Mouse (Mus musculus): ENCODE measurements around the gene Lyve1.

Gene Lyve1

DNA sequence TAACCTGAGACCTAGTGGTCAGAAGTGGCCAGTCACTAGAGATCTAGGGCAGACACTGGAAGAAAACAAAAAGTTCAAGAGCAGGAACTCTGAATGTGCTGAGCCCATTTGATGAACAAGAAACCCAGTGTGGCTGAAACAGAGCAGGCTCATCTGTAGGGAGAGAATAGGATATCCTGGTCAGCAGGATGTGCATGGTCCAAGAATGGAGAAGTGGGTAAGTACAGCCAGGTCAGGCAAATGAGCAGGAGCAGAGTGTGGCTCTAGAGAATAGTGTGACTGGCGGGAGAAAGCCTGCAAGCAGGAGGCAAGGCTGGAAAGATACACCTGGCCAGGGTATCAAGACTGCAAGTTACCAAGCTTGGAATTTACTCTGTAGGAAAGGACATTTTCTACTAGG, 7.4 kb downstream of the Lyve1 start:
- in situ Hi-C loops (cut with MboI; ENCODE audit: low pct_unique_long_range_greater_than_20kb in 1 of 2, low sequenced_read_pairs in 2 of 2, unreplicated experiment in 1 of 2) = no loop called here

DNA sequence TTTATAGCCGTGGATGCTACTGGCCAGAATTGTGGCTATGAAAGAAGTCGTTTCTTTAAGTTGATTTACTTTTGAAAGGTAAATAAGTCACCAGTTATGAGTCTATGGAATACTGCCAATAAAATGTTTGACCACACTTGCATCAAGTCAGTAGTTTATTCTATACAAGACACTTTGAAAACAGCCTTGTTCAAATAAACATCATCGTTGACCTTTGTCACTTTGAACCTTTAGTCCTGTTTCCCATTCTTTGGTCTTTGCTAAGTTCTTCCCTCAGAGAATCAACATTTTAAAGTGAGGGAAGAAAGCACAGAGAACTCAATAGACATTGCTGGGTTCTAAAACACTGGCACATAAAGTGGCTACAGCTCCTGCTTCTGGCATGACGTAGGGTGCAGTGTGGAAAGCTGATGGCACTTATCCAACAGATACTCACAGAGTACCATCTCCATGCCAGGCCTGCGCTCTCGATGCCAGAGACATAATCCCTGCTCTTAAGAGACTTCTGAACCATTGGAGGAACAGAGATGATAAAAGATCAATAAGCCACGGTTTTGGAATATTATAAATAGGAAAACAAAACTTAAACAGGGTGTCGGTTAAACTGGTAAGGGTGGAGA, 8.0 kb downstream of the Lyve1 start:
- in situ Hi-C loops (cut with MboI; ENCODE audit: low pct_unique_long_range_greater_than_20kb in 1 of 2, low sequenced_read_pairs in 2 of 2, unreplicated experiment in 1 of 2) = no loop called here

DNA sequence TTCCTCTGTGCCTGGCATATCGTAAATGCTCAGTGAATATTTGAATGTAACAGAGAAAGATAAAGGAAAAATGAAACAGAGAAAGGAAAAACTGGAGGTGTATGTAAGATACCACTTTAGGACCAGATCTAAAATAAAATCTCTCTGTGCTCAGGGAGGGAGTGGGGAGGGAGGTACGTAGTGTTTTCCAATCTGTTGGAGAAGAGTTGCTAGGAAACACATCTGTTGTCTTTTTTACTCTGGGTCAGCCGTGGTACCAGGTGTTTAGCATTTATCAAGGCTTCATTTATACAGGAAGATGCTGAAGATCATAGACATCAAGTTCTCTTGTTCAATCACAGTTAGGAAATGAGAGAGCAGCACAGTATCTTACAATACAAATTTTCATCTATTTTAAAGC, 8.5 kb downstream of the Lyve1 start:
- in situ Hi-C loops (cut with MboI; ENCODE audit: low pct_unique_long_range_greater_than_20kb in 1 of 2, low sequenced_read_pairs in 2 of 2, unreplicated experiment in 1 of 2) = no loop called here

DNA sequence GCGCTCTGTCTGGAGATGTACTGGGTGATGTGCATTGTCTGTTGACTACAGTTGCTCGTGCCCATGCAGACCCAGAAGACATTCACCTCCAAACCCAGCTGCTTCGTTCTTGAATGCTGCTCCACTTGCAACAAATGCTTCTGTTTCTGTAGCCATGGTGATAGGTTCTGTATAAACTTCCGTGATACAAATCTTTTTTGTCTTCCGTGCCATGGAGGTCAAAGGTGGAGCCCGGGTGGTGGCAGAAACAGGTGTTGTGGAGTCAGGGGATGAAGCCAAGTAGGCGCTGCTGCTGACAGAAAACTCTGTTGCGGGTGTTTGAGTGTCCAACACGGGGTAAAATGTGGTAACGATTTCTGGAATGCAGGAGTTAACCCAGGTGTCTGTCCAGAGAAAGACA, 9.4 kb downstream of the Lyve1 start:
- in situ Hi-C loops (cut with MboI; ENCODE audit: low pct_unique_long_range_greater_than_20kb in 1 of 2, low sequenced_read_pairs in 2 of 2, unreplicated experiment in 1 of 2) = no loop called here

DNA sequence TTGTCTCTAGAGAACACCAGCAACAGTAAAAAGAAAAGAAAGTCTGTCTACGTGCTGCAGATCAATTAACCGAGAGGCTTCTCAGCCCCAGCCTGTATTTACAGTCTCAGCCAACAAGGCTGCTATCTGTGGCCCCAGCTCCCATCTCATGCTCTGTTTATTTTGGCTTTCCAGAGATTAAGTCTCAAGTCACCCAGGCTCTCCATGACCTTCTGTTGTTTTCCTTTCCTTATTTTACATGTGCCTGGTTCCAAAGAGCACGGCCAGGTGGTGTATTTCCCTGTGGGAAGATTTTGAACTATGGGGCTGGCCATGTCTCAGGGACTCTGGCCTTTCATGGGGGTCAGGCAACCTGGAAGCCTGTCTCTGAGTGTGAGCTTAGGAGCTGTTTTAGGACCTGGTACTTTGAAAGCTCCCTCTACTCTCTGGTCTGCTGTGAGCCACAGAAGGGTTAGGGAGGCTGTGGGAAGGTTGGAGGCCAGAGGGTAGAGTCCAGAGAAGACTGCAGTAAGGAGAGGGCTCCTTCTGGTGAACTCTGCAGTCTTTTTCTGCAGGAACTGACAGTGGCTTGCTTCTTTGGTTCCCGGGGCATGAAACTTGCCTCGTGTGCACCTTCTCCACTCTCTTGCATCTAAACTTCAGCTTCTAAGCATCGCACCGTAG, 11.4 kb downstream of the Lyve1 start:
- in situ Hi-C loops (cut with MboI; ENCODE audit: low pct_unique_long_range_greater_than_20kb in 1 of 2, low sequenced_read_pairs in 2 of 2, unreplicated experiment in 1 of 2) = no loop called here

DNA sequence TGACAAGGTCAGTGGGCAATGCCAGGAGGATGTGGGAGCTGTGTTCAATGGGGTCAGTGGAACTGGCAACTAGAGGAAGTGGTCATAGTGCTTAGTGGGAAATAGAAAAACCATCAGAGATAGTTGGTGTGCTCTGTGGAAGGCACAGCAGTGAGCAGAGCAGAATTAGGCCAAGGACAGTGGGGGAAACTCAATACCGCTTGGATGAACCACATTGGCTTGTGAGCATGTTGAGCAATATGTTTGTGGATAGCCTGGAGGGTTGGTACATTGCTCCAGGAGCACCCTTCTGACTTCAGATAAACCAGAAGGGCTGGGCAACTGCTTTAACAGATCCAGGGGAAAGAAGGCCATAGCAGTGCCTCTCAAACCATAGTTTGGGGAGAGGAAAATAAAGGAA, 14.7 kb downstream of the Lyve1 start:
- in situ Hi-C loops (cut with MboI; ENCODE audit: low pct_unique_long_range_greater_than_20kb in 1 of 2, low sequenced_read_pairs in 2 of 2, unreplicated experiment in 1 of 2) = no loop called here

DNA sequence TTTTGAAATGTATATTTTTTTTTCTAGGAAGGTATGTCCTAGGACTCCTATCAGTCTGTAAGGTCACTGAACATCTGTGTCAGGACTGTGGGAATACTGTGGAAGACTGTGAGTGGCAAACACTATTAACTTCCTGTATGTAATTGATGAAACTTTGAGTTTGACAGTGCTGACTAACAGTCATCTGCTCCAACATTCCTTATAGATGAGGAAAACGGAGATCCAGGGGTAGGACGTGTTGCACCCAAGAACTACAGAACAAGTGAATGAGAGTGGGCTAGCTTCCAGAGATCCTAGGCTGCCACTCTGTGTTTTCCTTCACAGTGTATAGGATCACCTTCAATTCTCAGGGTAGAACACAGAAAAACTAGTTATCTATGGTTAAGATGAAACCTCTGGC, 15.7 kb downstream of the Lyve1 start:
- in situ Hi-C loops (cut with MboI; ENCODE audit: low pct_unique_long_range_greater_than_20kb in 1 of 2, low sequenced_read_pairs in 2 of 2, unreplicated experiment in 1 of 2) = no loop called here

DNA sequence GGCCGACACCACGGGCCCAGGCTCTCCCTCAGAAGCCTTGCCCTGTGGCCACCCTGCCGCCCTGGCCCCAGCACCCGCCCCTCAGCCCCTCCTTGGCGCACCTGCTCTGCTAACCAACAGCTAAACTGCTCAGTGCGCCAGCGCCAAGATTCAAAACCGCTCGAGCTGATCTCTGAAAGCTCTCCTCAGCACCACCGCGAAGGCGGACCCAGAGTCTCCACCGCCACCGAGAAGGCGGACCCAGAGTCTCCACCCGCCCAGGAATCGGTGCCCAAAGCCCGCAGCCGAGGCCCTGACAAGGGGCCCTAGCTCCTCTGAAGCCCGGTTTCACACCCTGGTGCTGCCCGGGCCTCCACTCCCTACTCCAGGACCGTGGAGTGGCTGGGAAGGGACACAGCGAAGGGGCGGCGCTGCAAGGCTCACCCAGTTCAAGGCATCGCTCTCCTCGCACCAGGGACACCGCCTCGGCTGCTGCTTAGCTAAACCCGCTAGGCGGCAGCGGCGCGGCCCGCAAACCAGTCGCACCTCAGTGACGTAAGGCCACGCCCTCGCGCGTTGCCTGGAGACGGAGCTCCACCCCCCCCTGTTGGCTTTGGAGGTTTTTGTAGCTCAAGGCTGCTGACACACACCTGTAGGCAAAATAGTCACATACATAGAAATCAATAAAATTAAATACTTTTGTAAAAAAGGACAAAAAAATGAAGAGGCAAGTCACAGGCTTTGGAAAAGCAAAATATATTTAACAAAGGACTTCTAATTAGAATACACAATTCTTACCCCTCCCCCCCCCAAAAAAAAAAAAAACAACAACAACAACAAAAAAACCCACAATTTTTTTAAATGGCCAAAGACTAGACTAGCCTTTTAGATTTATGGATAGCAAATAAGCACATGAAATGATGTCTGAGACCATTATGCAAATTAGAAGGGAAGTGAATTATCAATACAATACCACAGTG, 18.8 kb downstream of the Lyve1 start, which contains the start of gene Rnf141:
Gene Rnf141 (minus strand): TSS at position 542 of the 959 bp plus-strand sequence.
- in situ Hi-C loops (cut with MboI; ENCODE audit: low pct_unique_long_range_greater_than_20kb in 1 of 2, low sequenced_read_pairs in 2 of 2, unreplicated experiment in 1 of 2) = no loop called here

DNA sequence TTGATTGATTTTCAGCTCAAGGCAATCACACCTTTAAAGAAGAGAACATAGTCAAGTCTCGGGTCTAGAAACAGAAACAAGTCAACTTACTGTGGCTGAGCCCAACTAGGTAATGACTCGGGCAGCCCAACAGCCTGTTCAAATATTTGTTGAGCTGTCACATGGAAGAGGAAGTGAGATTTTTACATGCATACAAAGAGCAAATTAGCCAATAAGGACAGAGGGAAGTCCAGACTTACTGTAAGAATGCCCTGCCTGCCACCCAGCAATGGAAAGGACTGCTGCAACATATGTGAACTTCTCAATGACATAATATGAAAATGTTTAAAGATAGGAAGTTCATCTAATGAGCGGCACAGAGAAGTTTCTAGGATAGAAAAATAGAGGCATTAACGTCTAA, 22.7 kb downstream of the Lyve1 start:
- in situ Hi-C loops (cut with MboI; ENCODE audit: low pct_unique_long_range_greater_than_20kb in 1 of 2, low sequenced_read_pairs in 2 of 2, unreplicated experiment in 1 of 2) = no loop called here

DNA sequence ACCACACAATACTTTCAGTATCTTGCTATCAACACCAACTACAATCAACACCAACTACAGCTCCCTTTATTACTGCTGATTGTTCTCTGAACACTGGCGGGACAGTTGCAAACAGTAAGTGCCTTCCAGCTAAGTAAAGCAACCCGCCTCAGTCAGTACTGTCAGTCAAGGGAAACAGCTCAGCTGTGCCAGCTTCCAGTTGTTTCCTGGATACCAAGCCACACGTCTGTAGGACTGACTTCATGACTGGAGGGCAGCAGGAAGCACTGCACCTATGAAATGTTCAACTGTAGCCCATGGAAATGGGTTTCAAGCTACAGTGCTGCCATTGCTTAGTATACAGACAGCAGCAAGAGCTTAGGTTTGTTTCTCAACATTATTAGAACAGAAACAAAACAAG, 28.5 kb downstream of the Lyve1 start:
- in situ Hi-C loops (cut with MboI; ENCODE audit: low pct_unique_long_range_greater_than_20kb in 1 of 2, low sequenced_read_pairs in 2 of 2, unreplicated experiment in 1 of 2) = no loop called here

DNA sequence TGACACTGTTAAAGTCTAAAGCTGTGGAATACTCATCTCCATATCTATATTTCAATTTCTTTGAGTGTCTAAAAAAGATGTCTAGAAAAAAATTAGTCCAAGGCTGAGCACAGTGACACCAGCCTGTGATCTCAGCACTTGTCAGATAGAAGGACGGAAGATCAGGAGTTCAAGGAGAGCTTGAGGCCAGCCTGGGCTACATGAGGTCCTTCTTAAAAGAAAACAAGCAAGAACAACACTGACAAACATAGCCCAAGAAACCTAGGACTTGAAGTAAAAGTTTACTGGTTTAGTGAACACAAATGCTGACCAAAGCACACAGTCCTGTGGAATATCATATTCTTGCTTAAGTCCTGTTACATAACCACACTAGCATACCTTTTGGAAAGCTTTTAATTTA, 29.0 kb downstream of the Lyve1 start:
- in situ Hi-C loops (cut with MboI; ENCODE audit: low pct_unique_long_range_greater_than_20kb in 1 of 2, low sequenced_read_pairs in 2 of 2, unreplicated experiment in 1 of 2) = no loop called here

DNA sequence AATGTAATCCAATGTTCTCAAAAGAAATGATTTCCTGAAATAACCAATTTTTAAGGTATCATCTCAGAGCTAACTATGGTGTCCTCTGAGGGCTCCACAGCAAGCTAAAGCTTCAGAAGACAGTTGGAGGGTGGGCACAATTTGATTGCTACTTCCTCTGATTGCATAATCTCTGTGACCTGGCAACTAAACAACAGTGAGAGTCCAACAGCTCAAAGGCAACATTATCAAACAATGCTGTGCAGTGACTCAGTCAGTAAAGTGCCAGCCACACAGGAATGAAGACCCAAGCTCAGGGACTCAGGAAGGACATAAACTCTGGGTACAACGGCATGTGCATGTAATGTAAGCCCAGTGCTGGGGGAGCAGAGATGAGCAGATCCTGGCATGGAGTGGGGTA, 30.0 kb downstream of the Lyve1 start:
- in situ Hi-C loops (cut with MboI; ENCODE audit: low pct_unique_long_range_greater_than_20kb in 1 of 2, low sequenced_read_pairs in 2 of 2, unreplicated experiment in 1 of 2) = no loop called here

DNA sequence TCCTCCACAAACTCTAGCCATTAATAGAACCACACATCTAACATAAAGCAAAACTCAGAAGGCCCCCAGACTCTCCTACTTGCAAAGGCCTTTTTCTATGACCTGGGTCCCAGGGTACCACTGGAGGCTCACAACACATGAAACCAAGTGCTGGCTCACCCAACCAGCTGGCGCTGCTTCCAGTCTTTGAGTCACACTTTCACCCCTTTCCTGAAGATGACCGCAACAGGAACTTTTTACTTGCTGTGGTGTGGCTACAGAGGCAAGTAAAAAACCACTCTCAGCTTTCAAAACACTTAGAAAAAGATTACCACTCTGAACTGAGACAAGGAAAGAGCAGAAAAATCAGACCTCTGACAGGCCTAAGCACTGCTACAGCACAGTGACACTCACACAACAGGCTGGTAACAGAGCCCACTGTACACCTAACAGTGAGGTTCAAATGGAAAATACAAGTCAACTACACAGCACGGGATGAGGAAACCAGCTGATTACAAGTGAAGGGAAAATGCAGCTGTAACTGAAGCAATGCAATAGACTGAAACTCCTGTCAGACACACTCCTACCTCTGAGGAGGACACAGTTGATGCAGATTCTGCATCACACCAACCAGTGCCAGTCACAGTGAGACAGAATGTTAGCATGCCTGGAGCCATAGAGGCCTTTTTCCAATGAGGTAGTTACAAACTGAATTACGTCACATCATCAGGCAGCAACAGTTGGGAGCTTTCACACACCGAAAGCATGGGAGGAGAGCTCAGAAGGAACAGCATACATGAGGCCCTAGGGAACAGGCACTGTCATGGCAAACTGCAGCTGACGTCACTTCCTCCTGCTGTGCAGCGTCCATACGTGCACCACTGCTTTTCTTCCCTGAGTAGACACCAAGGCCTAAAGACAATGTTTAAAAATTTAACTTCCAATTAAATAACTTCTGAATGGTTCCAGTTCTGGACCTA, 38.8 kb downstream of the Lyve1 start:
- in situ Hi-C loops (cut with MboI; ENCODE audit: low pct_unique_long_range_greater_than_20kb in 1 of 2, low sequenced_read_pairs in 2 of 2, unreplicated experiment in 1 of 2) = no loop called here

DNA sequence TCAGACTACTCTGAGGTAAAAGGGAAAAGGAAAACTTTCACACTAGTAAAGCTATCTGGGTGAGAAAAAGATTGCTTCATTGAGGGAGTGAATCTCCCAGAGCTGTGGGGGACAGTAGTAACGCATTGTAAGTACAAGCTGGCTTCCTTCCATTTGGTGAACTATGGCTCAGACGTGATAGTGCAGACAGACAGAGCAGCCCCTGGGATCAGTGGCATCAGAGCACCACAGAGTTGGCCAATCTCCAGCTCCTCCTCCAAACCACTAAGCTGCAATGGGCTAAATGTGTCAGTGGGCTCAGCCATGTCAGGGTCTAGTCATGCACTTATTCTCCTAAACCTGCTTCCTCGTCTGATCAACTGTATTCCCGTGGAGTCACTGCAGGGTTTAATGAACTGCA, 39.4 kb downstream of the Lyve1 start:
- in situ Hi-C loops (cut with MboI; ENCODE audit: low pct_unique_long_range_greater_than_20kb in 1 of 2, low sequenced_read_pairs in 2 of 2, unreplicated experiment in 1 of 2) = no loop called here

DNA sequence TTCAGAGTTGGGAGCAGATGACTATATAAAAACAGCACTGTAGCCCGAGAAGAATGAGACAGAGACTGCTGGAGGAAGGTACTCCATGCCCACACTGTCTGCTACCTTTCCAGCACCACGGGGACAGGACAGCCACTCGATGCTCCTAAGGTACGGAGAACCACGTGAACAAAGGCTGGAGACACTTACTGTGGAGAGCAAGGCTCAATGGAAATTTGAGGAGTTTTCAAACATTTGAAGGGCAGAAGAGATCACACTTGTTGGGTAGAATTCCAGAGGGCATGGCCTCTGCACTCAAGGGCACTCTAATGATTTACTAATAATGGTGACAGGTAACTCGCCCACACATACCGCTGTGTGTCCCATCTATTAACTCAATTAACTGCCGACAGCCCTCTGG, 40.0 kb downstream of the Lyve1 start:
- in situ Hi-C loops (cut with MboI; ENCODE audit: low pct_unique_long_range_greater_than_20kb in 1 of 2, low sequenced_read_pairs in 2 of 2, unreplicated experiment in 1 of 2) = no loop called here

DNA sequence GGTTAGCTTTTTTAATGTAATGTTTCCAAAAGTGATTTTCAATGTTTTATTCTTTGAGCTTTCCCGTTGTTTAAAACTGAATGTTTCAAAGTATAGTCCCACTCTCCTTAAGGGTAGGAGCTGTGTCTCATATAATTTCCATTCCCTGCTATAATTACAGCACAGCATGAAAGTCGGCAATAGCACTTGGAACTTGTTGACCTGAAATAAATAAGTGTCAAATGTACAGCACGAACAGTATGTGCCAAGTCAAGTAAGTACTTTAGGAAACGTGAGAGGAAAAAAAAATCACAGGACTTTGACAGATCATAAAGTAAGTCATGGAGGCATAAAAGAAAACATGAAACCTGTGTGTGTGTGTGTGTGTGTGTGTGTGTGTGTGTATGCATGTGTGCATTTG, 41.0 kb downstream of the Lyve1 start:
- in situ Hi-C loops (cut with MboI; ENCODE audit: low pct_unique_long_range_greater_than_20kb in 1 of 2, low sequenced_read_pairs in 2 of 2, unreplicated experiment in 1 of 2) = no loop called here

DNA sequence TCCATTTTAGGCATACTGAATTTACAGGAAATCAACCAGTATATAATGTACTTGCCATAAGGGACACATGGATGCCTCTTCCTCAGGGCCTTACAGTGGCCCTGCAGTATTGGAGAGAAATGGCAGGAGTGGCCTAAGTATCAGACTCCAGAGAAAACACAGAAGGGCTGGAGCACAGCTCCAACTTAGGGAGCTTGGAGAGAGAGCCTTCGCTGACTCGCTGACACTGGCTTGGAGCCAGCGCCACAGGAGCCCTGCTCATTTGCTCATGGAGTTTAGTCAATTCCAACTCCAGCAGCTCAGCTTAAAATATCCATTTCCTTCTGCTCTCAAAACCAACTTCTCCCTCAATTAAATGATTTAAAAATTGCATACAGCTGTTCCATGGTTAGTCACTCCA, 41.4 kb downstream of the Lyve1 start:
- in situ Hi-C loops (cut with MboI; ENCODE audit: low pct_unique_long_range_greater_than_20kb in 1 of 2, low sequenced_read_pairs in 2 of 2, unreplicated experiment in 1 of 2) = no loop called here

DNA sequence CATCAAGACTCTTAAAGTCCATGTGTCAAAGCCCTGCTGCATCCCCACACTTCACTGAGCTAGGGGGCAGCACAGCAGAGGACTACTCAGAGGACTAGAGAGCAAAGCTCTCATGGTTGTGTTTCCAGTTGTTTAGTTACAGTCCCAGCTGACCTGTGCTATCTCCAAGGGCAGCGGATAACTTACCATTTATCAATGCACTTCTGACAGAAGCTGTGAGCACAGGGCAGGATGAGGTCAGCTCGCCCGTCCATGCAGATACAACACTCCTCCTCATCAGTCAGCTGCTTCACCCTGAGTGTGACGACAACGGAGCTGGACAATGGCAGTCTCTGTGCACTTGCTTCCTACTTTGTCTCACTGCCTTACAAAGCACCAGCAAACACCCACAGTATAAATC, 42.0 kb downstream of the Lyve1 start:
- in situ Hi-C loops (cut with MboI; ENCODE audit: low pct_unique_long_range_greater_than_20kb in 1 of 2, low sequenced_read_pairs in 2 of 2, unreplicated experiment in 1 of 2) = no loop called here

Data from mouse embryonic stem cell (cell line).